Mouse (Mus musculus) gonadal fat pad, adult 2 months (tissue): ENCODE results near the gene Gm28043. TPM values are rescaled to one million over a fixed set of nuclear protein-coding genes. Genes with fewer than 3 reads are reported as not detected.
A peak's percentile ranks its signal among the peaks of the same experiment; 100 is the strongest.

Source experiments
- DNase-seq: peaks from one replicate; pipeline ENCODE4 v3.0.0-alpha.2; 2012; ENCODE audit warnings: low read depth
- polyA plus RNA-seq: library from polyadenylated mRNA; depleted of rRNA; stranded (reverse); fragments of >200 nt; gene quantifications from 2 replicates; pipeline ENCODE4 v1.2.3, GENCODE M21; 2012

The Gm28043 gene
- polyA plus RNA-seq, 1 experiment = 0.99 TPM

- no peak for DNase-seq
Measured at GRCm38 (mm10) chr17:29680921-29681320, 66.2 kb downstream of the Gm28043 start.

GRCm38 (mm10) chr17:29681669-29682068 is 67.0 kb downstream of the Gm28043 start:
- no peak for DNase-seq

GRCm38 (mm10) chr17:29682261-29682660 is 67.6 kb downstream of the Gm28043 start:
- no peak for DNase-seq

- no peak for DNase-seq
Measured at GRCm38 (mm10) chr17:29683127-29683526, 68.5 kb downstream of the Gm28043 start.

- no peak for DNase-seq
Measured at GRCm38 (mm10) chr17:29684275-29684674, 69.6 kb downstream of the Gm28043 start.

- no peak for DNase-seq
Measured at GRCm38 (mm10) chr17:29686771-29687170, 72.1 kb downstream of the Gm28043 start.

GRCm38 (mm10) chr17:29687373-29687772 is 72.7 kb downstream of the Gm28043 start:
- DNase-seq = no peak

GRCm38 (mm10) chr17:29688610-29689009 is 73.9 kb downstream of the Gm28043 start:
- no peak for DNase-seq

GRCm38 (mm10) chr17:29690257-29690656 is 75.6 kb downstream of the Gm28043 start:
- DNase-seq = no peak

GRCm38 (mm10) chr17:29692827-29693226 is 78.2 kb downstream of the Gm28043 start:
- DNase-seq = no peak

GRCm38 (mm10) chr17:29693571-29693970 is 78.9 kb downstream of the Gm28043 start:
- DNase-seq = no peak

- no peak for DNase-seq
Measured at GRCm38 (mm10) chr17:29694516-29694915, 79.8 kb downstream of the Gm28043 start.

- DNase-seq = no peak
Measured at GRCm38 (mm10) chr17:29696940-29697339, 82.3 kb downstream of the Gm28043 start.

- no peak for DNase-seq
Measured at GRCm38 (mm10) chr17:29698421-29698820, 83.7 kb downstream of the Gm28043 start.

- no peak for DNase-seq
Measured at GRCm38 (mm10) chr17:29700573-29700972, 85.9 kb downstream of the Gm28043 start.

GRCm38 (mm10) chr17:29702938-29703710 is 88.4 kb downstream of the Gm28043 start:
- DNase-seq = no peak

GRCm38 (mm10) chr17:29704781-29705180 is 90.1 kb downstream of the Gm28043 start:
- no peak for DNase-seq

GRCm38 (mm10) chr17:29705881-29706280 is 91.2 kb downstream of the Gm28043 start:
- DNase-seq = no peak

GRCm38 (mm10) chr17:29706981-29707545 is 92.4 kb downstream of the Gm28043 start:
- DNase-seq = no peak

- DNase-seq = no peak
Measured at GRCm38 (mm10) chr17:29708783-29709182, 94.1 kb downstream of the Gm28043 start.

- no peak for DNase-seq
Measured at GRCm38 (mm10) chr17:29710562-29711044, 95.9 kb downstream of the Gm28043 start.

- DNase-seq = peak; percentile 51
Measured at GRCm38 (mm10) chr17:29711076-29711744, 96.5 kb downstream of the Gm28043 start.
